Mouse (Mus musculus) midbrain, postnatal 0 days (tissue): Measurements from ENCODE around the gene Gm525. TPM values are rescaled to one million over a fixed set of nuclear protein-coding genes. Genes with fewer than 3 reads are reported as not detected.

ENCODE experiments used
- ATAC-seq: fragments of 200-750 bp; cut with Nextera tagmentation; 2 replicates; pipeline ENCODE4 v1.8.0; 2017; ENCODE audit warnings: moderate number of reproducible peaks, mild to moderate bottlenecking, moderate TSS enrichment, moderate library complexity; ENCODE audit not compliant: low FRiP score
- DNase-seq: peaks from one replicate; pipeline ENCODE4 v3.0.0-alpha.2; 2015; ENCODE audit warnings: low spot score
- H3K27ac ChIP-seq: fragments of 300-500 bp; sonication (generic); 2 replicates; pipeline ENCODE4 v1.5.1; 2014; ENCODE audit warnings: low read depth, mild to moderate bottlenecking, low read length, mixed read lengths
- H3K27me3 ChIP-seq: fragments of 300-500 bp; sonication (generic); 2 replicates; pipeline ENCODE4 v1.6.1; 2014; ENCODE audit warnings: low read length, control low read depth, mixed read lengths; ENCODE audit not compliant: insufficient read depth
- H3K36me3 ChIP-seq: fragments of 300-500 bp; sonication (generic); 2 replicates; pipeline ENCODE4 v1.6.1; 2014; ENCODE audit warnings: low read length, control low read depth, mixed read lengths; ENCODE audit not compliant: insufficient read depth
- H3K4me1 ChIP-seq: fragments of 300-500 bp; sonication (generic); 2 replicates; pipeline ENCODE4 v1.6.1; 2014; ENCODE audit warnings: mild to moderate bottlenecking, control low read depth, antibody characterized with exemption, low read length, mixed read lengths; ENCODE audit not compliant: insufficient read depth
- H3K4me2 ChIP-seq: fragments of 300-500 bp; sonication (generic); 2 replicates; pipeline ENCODE4 v1.6.1; 2014; ENCODE audit warnings: low read depth, mild to moderate bottlenecking, low read length, mixed read lengths; ENCODE audit not compliant: poor library complexity, severe bottlenecking
- H3K4me3 ChIP-seq: fragments of 300-500 bp; sonication (generic); 2 replicates; pipeline ENCODE4 v1.5.1; 2014; ENCODE audit warnings: low read depth, mild to moderate bottlenecking, low read length, moderate library complexity
- H3K9ac ChIP-seq: fragments of 300-500 bp; sonication (generic); replicated peaks from 2 replicates; pipeline ENCODE4 v1.6.1; 2014; ENCODE audit warnings: mild to moderate bottlenecking, low read length, moderate library complexity, mixed read lengths; ENCODE audit not compliant: poor library complexity, severe bottlenecking
- H3K9me3 ChIP-seq: fragments of 300-500 bp; sonication (generic); 2 replicates; pipeline ENCODE4 v1.6.1; 2016; ENCODE audit warnings: low read length, control low read depth
- CTCF ChIP-seq: IDR thresholded peaks from 2 replicates; pipeline ENCODE4 v1.5.1; 2016; ENCODE audit warnings: antibody characterized with exemption, mild to moderate bottlenecking
- WGBS: fragments of 180-500 bp; shearing (Covaris S2); extraction: QIAGEN DNeasy Blood & Tissue Kit; methylation state at CpG from one replicate; pipeline ENCODE4 v1.1.7; 2014; 5-methylcytosine and 5-hydroxymethylcytosine counted together
- polyA plus RNA-seq: library from polyadenylated mRNA; unstranded; fragments of >200 nt; fragmentation: Nextera tagmentation; extraction: Ambion mirVana; gene quantifications from 2 replicates; pipeline ENCODE4 v1.2.1, GENCODE M21; 2015
- total RNA-seq: library from RNA; depleted of rRNA; stranded (reverse); fragments of >200 nt; gene quantifications from 2 replicates; pipeline ENCODE4 v1.2.3, GENCODE M21; 2014

Gene Gm525
- total and polyA plus RNA-seq, 2 experiments from 2014 or later = 0.60 TPM; not detected in 1

- Histone ChIP-seq H3K9me3 (no peaks in the 10 kb centered on the region), H3K4me2 (no peak within 1 kb of the TSS), H3K27me3 (no peaks in the 10 kb centered on the region), H3K4me3 (no peak within 1 kb of the TSS), H3K4me1 (no peaks in the 10 kb centered on the region), H3K36me3 (no peaks in the 10 kb centered on the region), H3K9ac (no peak within 1 kb of the TSS), H3K27ac (no peak within 1 kb of the TSS)
- 95% methylated on average over 1 of the region's 1 CpGs for WGBS
- ATAC-seq = no peak
- no peak for DNase-seq
- no peak for TF ChIP-seq CTCF
Observed at GRCm38 (mm10) chr11:89066750-89067149, 6.9 kb upstream of the Gm525 start, which contains the start of gene Dgke. Gene Dgke (minus strand): TSS chr11:89066850.

- H3K9me3 ChIP-seq = no peaks in the 10 kb centered on the region
- H3K4me2 ChIP-seq = no peak overlapping the region
- no peaks in the 10 kb centered on the region for H3K4me1 ChIP-seq
- no peak overlapping the region for H3K27ac ChIP-seq
- TF ChIP-seq CTCF = no peak
- ATAC-seq = no peak
- H3K36me3 ChIP-seq = no peaks in the 10 kb centered on the region
- no peak overlapping the region for H3K9ac ChIP-seq
- no peaks in the 10 kb centered on the region for H3K27me3 ChIP-seq
- WGBS = 67% methylated on average over 6 of the region's 6 CpGs
- no peak overlapping the region for H3K4me3 ChIP-seq
- no peak for DNase-seq
Observed at GRCm38 (mm10) chr11:89067301-89067822, 6.3 kb upstream of the Gm525 start.

- Histone ChIP-seq H3K4me2 (no peak overlapping the region), H3K9ac (no peak overlapping the region), H3K27me3 (no peaks in the 10 kb centered on the region), H3K4me3 (no peak overlapping the region), H3K4me1 (no peaks in the 10 kb centered on the region), H3K9me3 (no peaks in the 10 kb centered on the region), H3K36me3 (no peaks in the 10 kb centered on the region), H3K27ac (no peak overlapping the region)
- DNase-seq (no peak), ATAC-seq (no peak)
- no peak for TF ChIP-seq CTCF
- 66% methylated on average over 11 of the region's 11 CpGs for WGBS
Observed at GRCm38 (mm10) chr11:89067871-89068490, 5.7 kb upstream of the Gm525 start.

GRCm38 (mm10) chr11:89068649-89069048 lies 5.0 kb upstream of the Gm525 start:
- 95% methylated on average over 14 of the region's 14 CpGs for whole genome bisulfite sequencing
- Histone ChIP-seq H3K4me3 (no peak overlapping the region), H3K27ac (no peak overlapping the region), H3K4me2 (no peak overlapping the region), H3K36me3 (no peaks in the 10 kb centered on the region), H3K9me3 (no peaks in the 10 kb centered on the region), H3K9ac (no peak overlapping the region), H3K27me3 (no peaks in the 10 kb centered on the region), H3K4me1 (no peaks in the 10 kb centered on the region)
- TF ChIP-seq CTCF = no peak
- no peak for ATAC-seq
- no peak for DNase-seq

GRCm38 (mm10) chr11:89069303-89069702 lies 4.3 kb upstream of the Gm525 start:
- Histone ChIP-seq H3K27me3 (no peaks in the 10 kb centered on the region), H3K4me3 (no peak overlapping the region), H3K27ac (no peak overlapping the region), H3K4me2 (no peak overlapping the region), H3K4me1 (no peaks in the 10 kb centered on the region), H3K36me3 (no peaks in the 10 kb centered on the region), H3K9me3 (no peaks in the 10 kb centered on the region), H3K9ac (no peak overlapping the region)
- WGBS = 24% methylated on average over 6 of the region's 6 CpGs
- peak; percentile 85 for TF ChIP-seq CTCF
- DNase-seq (peak; percentile 54), ATAC-seq (no peak)

GRCm38 (mm10) chr11:89071522-89071921 lies 2.1 kb upstream of the Gm525 start:
- no peak for DNase-seq
- 78% methylated on average over 5 of the region's 5 CpGs for WGBS
- Histone ChIP-seq H3K4me1 (no peaks in the 10 kb centered on the region), H3K27me3 (no peaks in the 10 kb centered on the region), H3K4me3 (no peak overlapping the region), H3K27ac (no peak overlapping the region), H3K4me2 (no peak overlapping the region), H3K9me3 (no peaks in the 10 kb centered on the region), H3K9ac (no peak overlapping the region), H3K36me3 (no peaks in the 10 kb centered on the region)
- TF ChIP-seq CTCF = no peak
- ATAC-seq = no peak
